Mouse (Mus musculus): ENCODE data around the gene Atp5l.

Atp5l gene

GRCm38 (mm10) chr9:44897024-44897423, 23.5 kb downstream of the Atp5l start:
- no peak for DNase-seq (ENCODE audit: low read depth, low spot score)

- DNase-seq (ENCODE audit: low read depth, low spot score) = no peak
Observed at GRCm38 (mm10) chr9:44892664-44893063, 27.9 kb downstream of the Atp5l start.

DNA sequence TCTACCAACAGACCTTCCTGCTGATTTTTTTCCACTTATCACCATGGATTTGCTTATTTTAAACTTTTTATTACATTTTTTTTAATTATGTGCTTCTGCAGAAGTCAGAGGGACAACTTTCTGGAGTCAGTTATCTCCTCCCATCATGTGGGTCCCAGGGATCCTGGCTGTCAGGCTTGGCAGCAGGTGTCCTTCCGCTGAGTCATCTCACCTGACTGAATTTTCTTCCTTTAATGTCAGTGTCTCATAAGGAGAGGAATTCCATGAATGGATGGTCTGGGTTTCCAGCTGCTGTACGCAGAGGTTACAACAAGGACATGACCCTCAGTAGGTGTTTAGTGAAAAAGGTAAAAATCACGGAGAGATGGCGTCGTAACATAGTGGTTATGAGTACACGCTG, 29.3 kb downstream of the Atp5l start:
- no peak for DNase-seq (ENCODE audit: low read depth, low spot score)

DNA sequence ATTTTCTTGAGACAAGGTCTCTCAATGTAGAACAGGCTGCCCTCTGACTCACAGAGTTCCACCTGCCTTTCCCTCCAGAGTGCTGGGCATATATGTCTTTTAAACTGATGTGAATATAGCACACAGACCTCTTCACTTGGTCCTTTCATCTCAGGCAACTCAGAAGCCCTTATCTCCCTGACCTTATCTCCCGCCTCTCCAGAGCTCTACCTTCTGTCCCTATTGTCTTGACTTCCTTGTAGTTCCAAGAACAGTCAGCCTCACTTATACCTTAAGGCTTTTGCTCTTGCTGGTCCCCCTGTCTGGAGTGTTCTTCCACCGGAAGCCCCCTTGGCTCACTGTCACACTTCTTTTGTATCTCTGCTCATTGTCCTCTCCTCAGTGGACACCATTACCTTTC, 30.4 kb downstream of the Atp5l start:
- no peak for DNase-seq (ENCODE audit: low read depth, low spot score)

DNA sequence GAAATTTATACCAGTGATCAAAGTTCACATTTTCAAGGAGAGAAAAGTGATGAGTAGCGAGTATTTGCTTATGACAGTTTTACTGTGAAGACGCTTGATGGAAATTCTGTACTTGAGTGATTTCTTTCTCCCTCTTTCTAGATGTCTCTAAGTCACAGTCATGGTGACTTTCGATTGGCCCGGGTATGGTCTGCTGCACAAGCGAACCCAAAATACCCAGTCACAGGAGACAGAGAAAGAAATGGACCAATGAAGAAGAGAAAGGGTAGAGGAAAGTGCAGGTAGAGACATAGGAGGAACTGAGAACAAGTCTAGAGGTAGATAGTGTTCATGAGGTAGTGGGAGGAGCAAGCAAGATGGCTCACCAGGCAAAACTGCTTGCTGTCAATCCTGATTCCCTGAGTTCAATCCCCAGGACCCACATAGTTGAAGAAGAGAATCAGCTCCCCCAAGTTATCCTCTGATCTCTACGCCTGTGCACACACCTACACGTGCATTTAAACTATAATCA, 32.4 kb downstream of the Atp5l start:
- DNase-seq (ENCODE audit: low read depth, low spot score) = no peak

DNA sequence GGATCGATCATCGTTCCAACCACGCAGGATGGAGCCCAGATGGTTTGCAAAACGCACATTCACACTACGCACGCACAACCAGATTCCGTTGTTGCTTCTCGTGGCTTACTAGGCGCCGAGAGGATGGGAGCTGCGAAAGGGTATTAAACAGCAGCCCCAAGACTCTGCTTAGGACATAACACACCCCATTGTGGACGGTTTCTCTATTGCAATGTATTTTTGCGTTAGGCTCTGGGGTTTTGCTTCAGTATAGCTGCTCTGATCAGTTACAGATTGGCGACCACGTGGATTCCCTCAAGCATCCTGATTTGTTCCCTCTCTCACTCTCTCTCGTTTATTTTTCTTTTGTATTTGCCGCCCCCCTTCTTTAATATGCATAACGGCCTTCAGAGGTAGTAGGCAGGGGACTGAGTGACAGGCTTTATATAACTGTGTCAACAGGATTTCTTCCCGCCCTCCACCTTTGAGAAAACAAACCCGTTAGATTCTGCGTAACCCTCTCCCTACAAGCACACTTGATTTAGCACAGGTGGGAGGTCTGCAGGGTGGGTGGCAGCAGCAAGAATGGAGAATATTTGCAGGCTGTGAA, 37.5 kb downstream of the Atp5l start:
- peak; percentile 80 for DNase-seq (ENCODE audit: low read depth, low spot score)

GRCm38 (mm10) chr9:44882436-44882980, 38.0 kb downstream of the Atp5l start:
- DNase-seq (ENCODE audit: low read depth, low spot score) = no peak

- DNase-seq (ENCODE audit: low read depth, low spot score) = peak; percentile 68
Observed at GRCm38 (mm10) chr9:44881941-44882435, 38.6 kb downstream of the Atp5l start.

GRCm38 (mm10) chr9:44881221-44881871, 39.2 kb downstream of the Atp5l start, which contains the start of gene Kmt2a:
Gene Kmt2a, minus strand, starts transcription at chr9:44881296.
- peak; percentile 97 for DNase-seq (ENCODE audit: low read depth, low spot score)

DNA sequence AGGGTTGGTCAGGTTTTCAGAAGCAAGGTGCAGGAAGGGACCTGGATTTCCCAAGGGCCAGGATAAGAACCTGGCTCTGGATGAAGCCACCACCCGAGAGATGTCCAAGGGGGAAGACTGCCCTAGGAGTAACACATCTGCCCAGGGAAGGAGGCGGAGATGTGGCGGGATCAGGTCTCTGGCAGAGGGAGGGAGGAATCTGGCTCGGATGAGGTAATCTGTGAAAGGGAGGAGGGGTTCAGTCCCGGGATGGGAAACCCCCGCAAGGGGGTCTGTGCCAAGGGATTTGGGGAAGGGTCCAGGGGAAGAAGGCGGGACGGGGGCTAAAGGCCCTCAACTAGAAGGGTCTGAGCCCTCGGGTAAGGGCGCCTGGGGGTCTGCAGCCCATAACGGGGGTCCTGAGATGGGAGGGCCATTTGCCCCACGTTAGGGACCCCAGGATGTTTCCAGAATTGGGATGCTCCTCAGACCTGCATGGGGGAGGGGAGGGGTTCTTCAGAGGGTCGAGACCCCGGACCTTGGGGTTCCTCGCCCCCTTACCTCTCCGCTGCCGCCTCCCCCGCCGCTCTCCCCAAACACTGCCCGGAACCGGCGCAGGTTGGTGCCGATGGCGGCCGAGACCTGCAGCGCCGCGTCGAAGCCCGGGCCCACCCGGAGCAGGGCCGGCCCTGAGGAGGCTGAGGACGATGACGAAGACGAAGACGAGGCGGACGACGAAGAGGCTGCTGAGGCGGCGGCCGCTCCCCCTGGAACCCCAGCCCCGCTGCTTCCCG, 40.0 kb downstream of the Atp5l start:
- DNase-seq (ENCODE audit: low read depth, low spot score) = no peak

GRCm38 (mm10) chr9:44879694-44880271, 40.8 kb downstream of the Atp5l start:
- DNase-seq (ENCODE audit: low read depth, low spot score) = no peak

- DNase-seq (ENCODE audit: low read depth, low spot score) = no peak
Observed at GRCm38 (mm10) chr9:44878776-44879500, 41.6 kb downstream of the Atp5l start.

DNA sequence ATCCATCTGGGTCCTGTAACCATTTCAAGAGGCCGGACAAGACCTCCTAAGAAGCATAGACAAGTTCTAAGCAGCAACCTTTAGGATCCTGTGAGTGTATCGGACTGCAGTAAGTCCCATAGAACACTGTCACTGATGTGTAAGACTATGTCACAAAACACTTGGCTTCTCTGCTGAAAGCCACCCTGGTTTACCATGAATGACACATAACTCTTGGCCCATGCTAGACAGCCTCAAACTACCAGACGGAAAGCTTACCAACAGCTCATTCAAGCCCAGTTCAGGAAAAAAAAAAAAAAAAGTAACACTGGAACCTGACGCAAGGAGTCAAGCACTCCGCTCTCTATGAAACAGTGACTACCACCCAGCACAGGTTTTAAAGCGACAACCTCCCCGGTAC, 42.9 kb downstream of the Atp5l start:
- DNase-seq (ENCODE audit: low read depth, low spot score) = no peak

DNA sequence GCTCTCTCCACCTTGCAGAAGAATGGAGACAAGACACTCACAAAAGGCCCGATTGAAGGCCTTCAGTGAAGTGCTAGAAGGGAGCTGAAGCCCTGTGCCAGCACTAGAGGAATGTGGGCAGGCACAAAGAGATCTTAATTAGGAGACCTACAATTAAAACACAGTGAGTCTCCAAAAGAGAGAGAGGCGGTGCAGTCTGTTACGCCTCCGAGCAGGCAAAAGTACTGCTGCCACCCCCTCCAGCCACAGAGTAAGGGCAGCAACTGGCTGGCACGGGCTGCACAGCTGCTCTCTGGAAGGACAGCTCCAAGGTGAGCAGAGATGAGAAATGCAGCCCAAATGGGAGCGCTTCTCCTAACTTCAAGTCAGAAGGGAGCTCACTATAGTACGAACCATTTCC, 45.1 kb downstream of the Atp5l start:
- peak; percentile 41 for DNase-seq (ENCODE audit: low read depth, low spot score)

- no peak for DNase-seq (ENCODE audit: low read depth, low spot score)
Observed at GRCm38 (mm10) chr9:44874198-44874597, 46.3 kb downstream of the Atp5l start.

GRCm38 (mm10) chr9:44873665-44874064, 46.9 kb downstream of the Atp5l start:
- no peak for DNase-seq (ENCODE audit: low read depth, low spot score)

DNA sequence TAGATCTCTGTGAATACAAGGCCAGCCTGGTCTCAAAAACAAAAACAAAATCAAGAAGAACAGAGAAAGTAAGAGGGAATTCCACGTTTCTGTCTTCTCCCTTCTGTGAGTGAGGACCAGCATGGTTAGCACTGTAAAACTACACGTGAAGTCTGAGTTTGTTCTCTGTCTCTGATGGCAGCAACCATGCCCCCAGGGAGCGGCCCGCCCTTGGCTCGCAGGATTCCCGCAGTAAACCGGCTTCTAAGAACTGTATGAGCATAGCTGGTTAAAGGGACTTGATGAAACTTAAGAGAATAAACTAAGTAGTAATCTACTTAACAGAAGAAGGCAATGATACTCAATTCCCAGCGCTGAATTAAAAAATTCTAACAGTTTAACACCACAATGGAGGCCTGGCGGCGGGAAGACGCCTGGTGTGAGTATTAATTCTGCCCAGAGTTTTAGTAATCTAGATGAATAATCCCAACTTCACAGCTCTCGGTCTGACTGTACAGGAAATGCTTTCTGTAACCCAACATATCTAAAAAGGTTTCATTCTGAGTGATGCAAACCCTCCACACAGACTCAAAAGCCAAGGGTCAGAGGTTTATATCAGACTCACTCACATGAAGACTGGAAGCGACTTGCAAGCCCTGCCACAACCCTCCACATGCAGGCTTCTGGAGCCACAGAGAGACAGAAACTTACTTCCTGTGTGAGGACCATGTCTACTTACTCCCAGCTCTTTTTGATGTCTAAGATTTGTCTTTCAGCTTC, 52.0 kb downstream of the Atp5l start:
- no peak for DNase-seq (ENCODE audit: low read depth, low spot score)

DNA sequence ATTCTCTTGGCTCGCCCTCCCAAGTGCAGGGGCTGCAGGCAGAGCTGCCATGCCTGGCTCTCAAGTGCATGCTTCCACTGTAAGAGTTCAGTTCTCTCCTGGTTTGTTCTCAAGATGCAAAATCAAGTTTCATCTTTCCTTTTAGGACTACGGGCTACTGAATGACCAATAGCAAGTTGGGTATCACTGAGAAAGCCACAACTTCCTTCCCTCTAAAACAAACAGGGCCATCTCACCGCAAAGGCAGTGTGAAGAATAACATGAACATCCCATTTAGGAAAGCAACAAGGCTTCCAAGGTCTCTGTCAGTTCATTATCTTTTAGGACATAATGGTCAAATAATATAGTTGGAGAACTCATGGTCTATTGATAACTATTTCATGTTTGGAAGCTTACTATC, 52.9 kb downstream of the Atp5l start:
- no peak for DNase-seq (ENCODE audit: low read depth, low spot score)

DNA sequence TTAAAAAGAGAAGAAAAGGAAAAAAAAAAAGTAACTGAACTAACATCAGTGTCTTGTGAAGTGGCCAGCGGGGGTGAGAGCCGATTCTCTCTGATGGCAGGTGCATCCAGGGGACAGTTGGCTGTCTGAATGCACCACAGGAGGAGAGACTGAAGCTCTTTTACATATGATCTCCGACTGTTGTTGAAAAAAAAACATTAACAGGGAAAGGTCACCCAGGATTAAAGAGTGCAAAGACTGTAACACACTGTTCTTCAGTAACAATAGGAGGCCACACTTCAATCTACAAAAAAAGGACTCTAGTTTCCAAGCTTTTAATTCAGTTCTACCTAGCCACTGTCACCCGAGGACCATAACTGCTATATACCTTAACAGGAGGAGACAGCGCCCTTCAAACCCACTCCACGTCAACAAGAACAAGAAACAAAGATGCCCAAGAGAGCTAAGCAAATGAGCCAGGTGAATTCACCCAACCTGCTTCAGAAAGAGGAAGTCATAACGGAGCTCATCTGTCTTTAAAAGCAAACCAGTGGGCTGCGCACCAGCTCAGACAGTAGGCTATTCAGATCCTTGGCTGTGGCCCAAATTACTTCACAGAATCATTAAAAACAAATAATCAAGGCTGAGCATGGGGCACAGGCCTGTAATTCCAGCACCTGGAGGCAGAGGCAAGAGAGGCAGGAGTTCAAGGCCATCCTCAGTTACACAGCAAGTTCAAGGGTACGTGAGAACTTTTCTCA, 53.9 kb downstream of the Atp5l start:
- DNase-seq (ENCODE audit: low read depth, low spot score) = no peak
